Mouse (Mus musculus): Measurements from ENCODE around the gene Eif2b2.

- no peak for TF ChIP-seq CTCF (IDR thresholded peaks at IDR 0.05; ENCODE audit: low read depth, low read length)
- TF ChIP-seq POLR2A (IDR thresholded peaks at IDR 0.05; ENCODE audit: insufficient read depth, low read length), result no peak
These were observed 50.5 kb downstream of the Eif2b2 start for GRCm38 (mm10) chr12:85269821-85270220.

All from ES-Bruce4 (cell line).